Mouse (Mus musculus) stomach, embryonic 16.5 days (tissue): Measurements from ENCODE around the gene Hagh. TPM values are rescaled to one million over a fixed set of nuclear protein-coding genes. Genes with fewer than 3 reads are reported as not detected.
A peak's percentile ranks its signal among the peaks of the same experiment; 100 is the strongest.

Experiments used
- ATAC-seq: fragments of 200-750 bp; cut with Nextera tagmentation; 2 replicates; pipeline ENCODE4 v1.8.0; 2017; ENCODE audit warnings: moderate number of reproducible peaks, moderate TSS enrichment; ENCODE audit not compliant: insufficient read depth, low FRiP score
- H3K27ac ChIP-seq: fragments of 300-500 bp; sonication (generic); 2 replicates; pipeline ENCODE4 v1.5.1; 2014; ENCODE audit warnings: low read length
- H3K27me3 ChIP-seq: fragments of 300-500 bp; sonication (generic); 2 replicates; pipeline ENCODE4 v1.6.1; 2014; ENCODE audit warnings: low read length, control low read depth, mixed read lengths; ENCODE audit not compliant: control insufficient read depth, insufficient read depth
- H3K36me3 ChIP-seq: fragments of 300-500 bp; sonication (generic); 2 replicates; pipeline ENCODE4 v1.6.1; 2014; ENCODE audit warnings: low read length; ENCODE audit not compliant: control insufficient read depth, insufficient read depth
- H3K4me1 ChIP-seq: fragments of 300-500 bp; sonication (generic); 2 replicates; pipeline ENCODE4 v1.6.1; 2014; ENCODE audit warnings: low read length, control low read depth, mixed read lengths; ENCODE audit not compliant: control insufficient read depth, insufficient read depth
- H3K4me2 ChIP-seq: fragments of 300-500 bp; sonication (generic); 2 replicates; pipeline ENCODE4 v1.6.1; 2014; ENCODE audit warnings: low read depth, low read length, mixed read lengths
- H3K4me3 ChIP-seq: fragments of 300-500 bp; sonication (generic); replicated peaks from 2 replicates; pipeline ENCODE4 v1.5.1; 2014; ENCODE audit warnings: mild to moderate bottlenecking, low read length
- H3K9ac ChIP-seq: fragments of 300-500 bp; sonication (generic); 2 replicates; pipeline ENCODE4 v1.6.1; 2014; ENCODE audit warnings: low read length
- H3K9me3 ChIP-seq: fragments of 300-500 bp; sonication (generic); replicated peaks from 2 replicates; pipeline ENCODE4 v1.6.1; 2016; ENCODE audit warnings: low read length, control low read depth; ENCODE audit not compliant: control insufficient read depth
- WGBS: fragments of 180-500 bp; shearing (Covaris S2); extraction: QIAGEN DNeasy Blood & Tissue Kit; methylation state at CpG from one replicate; pipeline ENCODE4 v1.1.7; 2014; 5-methylcytosine and 5-hydroxymethylcytosine counted together
- polyA plus RNA-seq: library from polyadenylated mRNA; unstranded; fragments of >200 nt; fragmentation: Nextera tagmentation; extraction: Ambion mirVana; gene quantifications from 2 replicates; pipeline ENCODE4 v1.2.1, GENCODE M21; 2015

The Hagh gene
- polyA plus RNA-seq, 1 experiment from 2014 or later: 50.9 TPM

DNA sequence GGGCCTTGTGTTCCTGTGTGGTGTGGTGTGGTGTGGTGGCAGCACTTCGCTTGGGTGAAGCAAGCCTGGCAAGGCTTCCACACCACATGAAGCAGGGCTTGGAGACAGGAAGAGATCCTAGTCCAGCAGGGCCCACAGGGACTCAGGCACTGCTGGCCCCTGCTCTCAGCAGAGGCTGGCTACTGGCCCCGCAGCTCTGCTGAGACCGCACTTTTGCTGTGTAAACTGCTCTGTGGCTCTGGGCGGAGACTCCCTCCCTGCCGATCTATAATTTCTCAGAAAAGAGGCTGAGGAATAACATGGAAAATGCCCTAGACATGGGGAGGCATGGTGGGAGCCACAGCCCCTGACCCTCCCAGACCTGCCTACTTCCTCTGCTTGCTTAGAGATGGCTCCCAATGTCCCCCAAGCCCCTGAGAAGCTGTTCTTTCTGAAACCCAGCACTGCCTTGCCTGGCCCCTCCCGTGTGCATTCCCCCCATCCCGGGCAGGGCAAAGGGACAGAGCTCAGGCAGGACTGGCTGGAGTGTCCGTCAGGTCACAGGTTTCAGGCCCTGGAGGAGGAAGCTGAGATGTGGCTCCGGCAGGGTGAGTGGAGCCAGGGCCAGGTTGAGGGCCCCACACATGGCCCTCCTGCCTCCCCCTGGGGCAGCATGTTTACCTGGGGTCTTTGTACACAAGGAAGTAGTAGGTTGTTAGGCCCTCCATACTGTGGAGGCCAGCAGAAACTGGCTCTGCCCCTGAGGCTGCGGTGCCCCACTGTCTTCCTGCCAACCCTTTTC is 37.6 kb downstream of the Hagh start:
- Histone ChIP-seq H3K27ac (peak overlapping the region; percentile 46; the same call in 1 of the 2 replicates), H3K4me1 (peaks cover 6% of the 10 kb centered on the region; the same call in 1 of the 2 replicates), H3K27me3 (no peaks in the 10 kb centered on the region), H3K4me3 (peak overlapping the region; percentile 16; the same call in 1 of the 2 replicates), H3K4me2 (peak overlapping the region; percentile 44), H3K9me3 (no peaks in the 10 kb centered on the region), H3K36me3 (no peaks in the 10 kb centered on the region), H3K9ac (peak overlapping the region; percentile 66)
- peak; percentile 38 for ATAC-seq
- WGBS: 33% methylated on average over 10 of the region's 10 CpGs

GRCm38 (mm10) chr17:24878117-24878397 is 38.1 kb downstream of the Hagh start:
- peak overlapping the region; percentile 46 for H3K27ac ChIP-seq
- H3K36me3 ChIP-seq: no peaks in the 10 kb centered on the region
- 16% methylated on average over 5 of the region's 5 CpGs for WGBS
- no peaks in the 10 kb centered on the region for H3K27me3 ChIP-seq
- no peaks in the 10 kb centered on the region for H3K9me3 ChIP-seq
- peaks cover 6% of the 10 kb centered on the region; the same call in 1 of the 2 replicates for H3K4me1 ChIP-seq
- ATAC-seq: peak; percentile 73
- peak overlapping the region; percentile 66 for H3K9ac ChIP-seq
- peak overlapping the region; percentile 16 for H3K4me3 ChIP-seq
- peak overlapping the region; percentile 44 for H3K4me2 ChIP-seq

- no peaks in the 10 kb centered on the region for H3K36me3 ChIP-seq
- peak overlapping the region; percentile 44; the same call in 1 of the 2 replicates for H3K4me2 ChIP-seq
- WGBS: 65% methylated on average over 8 of the region's 8 CpGs
- peaks cover 6% of the 10 kb centered on the region; the same call in 1 of the 2 replicates for H3K4me1 ChIP-seq
- H3K9ac ChIP-seq: peak overlapping the region; percentile 66
- no peaks in the 10 kb centered on the region for H3K27me3 ChIP-seq
- H3K4me3 ChIP-seq: peak overlapping the region; percentile 3; the same call in 1 of the 2 replicates
- no peaks in the 10 kb centered on the region for H3K9me3 ChIP-seq
- ATAC-seq: peak; percentile 18; the same call in 1 of the 2 replicates
- H3K27ac ChIP-seq: peak overlapping the region; percentile 46; the same call in 1 of the 2 replicates
Observed at GRCm38 (mm10) chr17:24878531-24878930, 38.6 kb downstream of the Hagh start.

DNA sequence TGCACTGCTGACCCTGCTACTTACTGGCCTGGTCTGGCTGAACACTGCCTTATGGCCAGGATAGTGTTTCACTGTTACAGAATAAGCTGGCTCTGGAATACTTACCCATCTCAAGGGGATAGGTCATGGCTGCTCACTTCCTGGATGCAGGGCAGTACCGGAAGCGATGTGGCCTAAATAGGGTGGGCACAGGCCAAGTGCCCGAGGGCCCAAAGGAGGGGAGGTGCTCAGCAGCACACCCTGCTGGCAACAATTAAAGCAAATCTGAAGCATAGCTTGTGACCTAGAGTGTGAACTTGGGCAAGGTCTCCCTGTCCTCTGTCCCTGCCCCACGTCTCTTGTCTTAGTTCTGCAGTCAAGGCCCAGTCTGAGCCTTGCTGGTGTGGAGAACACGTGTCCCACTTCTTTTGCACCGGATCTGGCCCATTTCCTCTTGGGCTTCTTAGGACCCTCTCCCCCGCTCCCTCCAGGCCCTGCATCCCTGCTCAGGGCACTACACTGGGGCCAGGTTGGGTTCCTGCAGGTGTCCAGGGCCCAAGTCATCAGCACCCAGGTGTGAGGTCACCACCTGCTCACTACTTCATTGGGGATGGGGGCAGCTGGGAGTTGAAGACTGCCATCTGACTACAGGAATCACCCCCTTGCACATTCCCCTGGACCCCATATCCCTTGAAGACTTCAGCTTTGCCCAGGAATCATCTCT is 41.9 kb downstream of the Hagh start:
- no peak for ATAC-seq
- Histone ChIP-seq H3K4me3 (no peak overlapping the region), H3K9ac (no peak overlapping the region), H3K27ac (no peak overlapping the region), H3K4me2 (no peak overlapping the region), H3K4me1 (peaks cover 12% of the 10 kb centered on the region), H3K27me3 (no peaks in the 10 kb centered on the region), H3K9me3 (no peaks in the 10 kb centered on the region), H3K36me3 (no peaks in the 10 kb centered on the region; the same call in 1 of the 2 replicates)
- 45% methylated on average over 7 of the region's 7 CpGs for WGBS

- Histone ChIP-seq H3K27me3 (no peaks in the 10 kb centered on the region), H3K9me3 (no peaks in the 10 kb centered on the region), H3K27ac (no peak overlapping the region), H3K4me3 (no peak overlapping the region), H3K4me2 (no peak overlapping the region), H3K9ac (no peak overlapping the region), H3K4me1 (peaks cover 18% of the 10 kb centered on the region), H3K36me3 (no peaks in the 10 kb centered on the region; the same call in 1 of the 2 replicates)
- ATAC-seq: no peak
- 84% methylated on average over 6 of the region's 6 CpGs for WGBS
Observed at GRCm38 (mm10) chr17:24884391-24884790, 44.4 kb downstream of the Hagh start.

DNA sequence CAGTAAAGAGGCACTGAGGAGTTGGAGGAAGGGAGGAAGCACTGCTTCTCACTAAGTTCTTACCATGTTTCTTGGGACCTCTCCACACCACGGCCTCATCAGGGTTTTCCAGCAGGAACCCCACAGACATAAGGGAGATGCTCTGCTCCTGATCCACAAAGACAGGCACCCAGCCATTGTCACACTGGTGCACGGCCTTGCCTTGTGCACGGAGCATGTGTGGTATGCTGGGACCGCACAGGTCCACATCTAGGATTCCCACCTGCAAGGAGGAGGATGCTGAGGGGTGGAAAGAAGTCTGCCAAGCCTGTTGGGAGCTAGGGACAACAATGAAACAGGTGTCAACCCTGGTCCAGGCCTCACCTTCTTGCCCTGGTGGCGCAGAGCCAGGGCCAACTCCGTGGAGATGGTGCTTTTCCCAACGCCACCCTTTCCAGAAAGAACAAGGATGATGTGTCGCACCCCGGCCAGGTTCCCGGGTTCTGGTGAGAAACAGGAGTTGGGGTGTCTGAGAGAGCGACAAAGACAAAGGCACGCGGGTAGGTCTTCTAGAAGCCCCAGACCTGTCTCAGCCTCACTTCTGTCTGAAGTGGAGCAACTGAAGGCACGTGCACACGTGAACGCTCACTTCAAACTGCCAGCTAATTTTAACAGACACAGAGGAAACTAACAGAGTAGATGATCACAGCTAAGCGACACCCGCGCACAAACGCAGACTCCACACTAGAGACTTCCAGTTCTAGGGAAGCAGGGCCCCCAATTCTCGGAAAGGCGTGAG is 45.6 kb downstream of the Hagh start:
- 21% methylated on average over 22 of the region's 22 CpGs for WGBS
- Histone ChIP-seq H3K27ac (no peak overlapping the region), H3K4me3 (peak overlapping the region; percentile 81), H3K27me3 (no peaks in the 10 kb centered on the region), H3K9me3 (no peaks in the 10 kb centered on the region), H3K4me2 (peak overlapping the region; percentile 63), H3K4me1 (peaks cover 18% of the 10 kb centered on the region), H3K9ac (peak overlapping the region; percentile 71), H3K36me3 (no peaks in the 10 kb centered on the region; the same call in 1 of the 2 replicates)
- ATAC-seq: no peak

DNA sequence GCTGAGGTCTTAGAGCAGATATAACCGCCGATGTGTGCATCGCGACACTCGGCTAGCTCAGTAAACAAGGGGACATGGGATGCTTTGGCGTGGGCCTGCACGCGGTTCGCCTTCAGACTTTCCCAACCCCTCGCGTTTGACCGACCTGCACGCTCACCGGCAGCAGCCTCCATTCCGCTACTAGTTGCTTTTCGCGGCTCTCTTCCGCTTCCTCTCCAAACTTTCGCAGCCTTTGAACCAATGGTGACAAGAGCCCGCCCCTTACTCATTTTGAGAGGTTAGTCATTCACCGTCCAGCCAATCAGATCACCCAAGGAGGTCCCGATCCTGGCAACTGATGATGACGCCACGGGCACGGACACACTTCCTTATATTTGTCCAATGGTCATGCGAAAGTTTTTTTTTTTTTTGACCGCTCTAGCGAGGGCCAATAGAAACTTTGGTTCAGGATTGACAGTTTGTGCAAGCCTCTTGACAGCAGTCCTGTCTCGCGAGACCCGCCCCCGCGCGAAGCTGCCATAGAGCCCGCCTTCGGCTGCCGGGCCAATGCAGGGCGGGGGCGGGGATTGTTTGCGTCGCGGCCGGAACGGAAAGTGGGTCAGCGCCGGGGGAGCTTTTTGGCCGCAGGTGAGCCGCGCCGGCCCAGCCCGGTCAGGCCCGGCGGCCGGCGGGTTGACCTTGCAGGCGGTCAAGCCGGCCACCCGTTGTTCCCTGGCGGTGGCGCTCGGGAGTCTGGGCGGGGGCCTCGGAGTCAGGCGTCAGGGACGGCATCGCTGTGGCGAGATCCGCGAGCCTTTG is 46.4 kb downstream of the Hagh start, which contains the start of the genes Nubp2 and Spsb3:
Gene Nubp2, minus strand, starts transcription at position 216 of the 798 bp plus-strand sequence.
Gene Spsb3, plus strand, starts transcription at position 510 of the 798 bp plus-strand sequence.
- Histone ChIP-seq H3K27ac (peak within 1 kb of the TSS; percentile 64), H3K9ac (peak within 1 kb of the TSS; percentile 90), H3K4me3 (peak within 1 kb of the TSS; percentile 94), H3K36me3 (peaks cover 8% of the 10 kb centered on the region; the same call in 1 of the 2 replicates), H3K4me1 (peaks cover 18% of the 10 kb centered on the region), H3K4me2 (peak within 1 kb of the TSS; percentile 98), H3K9me3 (no peaks in the 10 kb centered on the region), H3K27me3 (no peaks in the 10 kb centered on the region)
- under 1% methylated on average over 69 of the region's 69 CpGs for WGBS
- peak; percentile 97 for ATAC-seq

- 1% methylated on average over 18 of the region's 18 CpGs for WGBS
- Histone ChIP-seq H3K4me3 (peak overlapping the region; percentile 94), H3K4me2 (peak overlapping the region; percentile 98), H3K9ac (peak overlapping the region; percentile 90), H3K27me3 (no peaks in the 10 kb centered on the region), H3K36me3 (peaks cover 8% of the 10 kb centered on the region; the same call in 1 of the 2 replicates), H3K27ac (peak overlapping the region; percentile 64), H3K9me3 (no peaks in the 10 kb centered on the region), H3K4me1 (peaks cover 18% of the 10 kb centered on the region)
- peak; percentile 6; the same call in 1 of the 2 replicates for ATAC-seq
Observed at GRCm38 (mm10) chr17:24886932-24887271, 47.0 kb downstream of the Hagh start.
